Mouse (Mus musculus) lung, postnatal 0 days (tissue): ENCODE results near the gene Rbfox1.

Experiments
- CTCF ChIP-seq: IDR thresholded peaks from 2 replicates; pipeline ENCODE4 v1.5.1; 2016; ENCODE audit warnings: antibody characterized with exemption, mild to moderate bottlenecking
- EP300 ChIP-seq: IDR thresholded peaks from 2 replicates; pipeline ENCODE4 v1.6.1; 2016; ENCODE audit warnings: antibody characterized with exemption, mild to moderate bottlenecking, control low read depth

- TF ChIP-seq CTCF (no peak), EP300 (no peak)
These were observed 700.0 kb downstream of the Rbfox1 start for GRCm38 (mm10) chr16:6585204-6585603.
